Mouse (Mus musculus) layer of hippocampus, postnatal 36 days (tissue): ENCODE measurements around the gene Msx2. TPM values are rescaled to one million over a fixed set of nuclear protein-coding genes. Genes with fewer than 3 reads are reported as not detected.

Experiments used
- total RNA-seq, 2 experiments: library from RNA; stranded (reverse); gene quantifications; 2 replicates each; pipeline ENCODE4 v1.2.3; 2021

The Msx2 gene
- total RNA-seq, 2 experiments from 2014 or later, result 0.55 to 0.66 TPM

Other genes with a start within 250 kb of the Msx2 start
- under 1 TPM; 0.65 to 0.91 TPM for gene Ror2, start 186.9 kb downstream of the Msx2 start, total RNA-seq
- gene Sptlc1, start 95.7 kb downstream of the Msx2 start, total RNA-seq, result 10 to 100 TPM; 28.1 to 31.5 TPM